Mouse (Mus musculus) liver, embryonic 12.5 days (tissue): ENCODE results near the gene Oat. TPM values are rescaled to one million over a fixed set of nuclear protein-coding genes. Genes with fewer than 3 reads are reported as not detected.

Experiments
- ATAC-seq: fragments of 200-750 bp; cut with Nextera tagmentation; 2 replicates; pipeline ENCODE4 v1.8.0; 2017; ENCODE audit warnings: moderate number of reproducible peaks, mild to moderate bottlenecking, moderate library complexity
- H3K27ac ChIP-seq: fragments of 300-500 bp; sonication (generic); 2 replicates; pipeline ENCODE4 v1.5.1; 2016; ENCODE audit warnings: mild to moderate bottlenecking
- H3K27me3 ChIP-seq: fragments of 300-500 bp; sonication (generic); replicated peaks from 2 replicates; pipeline ENCODE4 v1.6.1; 2016; ENCODE audit warnings: mild to moderate bottlenecking, moderate library complexity
- H3K36me3 ChIP-seq: fragments of 300-500 bp; sonication (generic); 2 replicates; pipeline ENCODE4 v1.6.1; 2016; ENCODE audit warnings: mild to moderate bottlenecking, moderate library complexity
- H3K4me1 ChIP-seq: fragments of 300-500 bp; sonication (generic); 2 replicates; pipeline ENCODE4 v1.6.1; 2016
- H3K4me2 ChIP-seq: fragments of 300-500 bp; sonication (generic); 2 replicates; pipeline ENCODE4 v1.6.1; 2016; ENCODE audit warnings: mild to moderate bottlenecking, moderate library complexity
- H3K4me3 ChIP-seq: fragments of 300-500 bp; sonication (generic); 2 replicates; pipeline ENCODE4 v1.5.1; 2016; ENCODE audit warnings: mild to moderate bottlenecking, moderate library complexity
- H3K9ac ChIP-seq: fragments of 300-500 bp; sonication (generic); 2 replicates; pipeline ENCODE4 v1.6.1; 2016; ENCODE audit warnings: mild to moderate bottlenecking, moderate library complexity
- H3K9me3 ChIP-seq: fragments of 300-500 bp; sonication (generic); replicated peaks from 2 replicates; pipeline ENCODE4 v1.6.1; 2016; ENCODE audit warnings: mild to moderate bottlenecking, moderate library complexity
- WGBS: fragments of 180-500 bp; shearing (Covaris S2); methylation state at CpG from one replicate; pipeline ENCODE4 v1.1.7; 2016; ENCODE audit not compliant: insufficient replicate concordance; 5-methylcytosine and 5-hydroxymethylcytosine counted together
- polyA plus RNA-seq: library from polyadenylated mRNA; unstranded; fragments of >200 nt; fragmentation: Nextera tagmentation; extraction: Ambion mirVana; gene quantifications from 2 replicates; pipeline ENCODE4 v1.2.1, GENCODE M21; 2016

Oat gene
- polyA plus RNA-seq, 1 experiment from 2014 or later: 96.9 TPM

DNA sequence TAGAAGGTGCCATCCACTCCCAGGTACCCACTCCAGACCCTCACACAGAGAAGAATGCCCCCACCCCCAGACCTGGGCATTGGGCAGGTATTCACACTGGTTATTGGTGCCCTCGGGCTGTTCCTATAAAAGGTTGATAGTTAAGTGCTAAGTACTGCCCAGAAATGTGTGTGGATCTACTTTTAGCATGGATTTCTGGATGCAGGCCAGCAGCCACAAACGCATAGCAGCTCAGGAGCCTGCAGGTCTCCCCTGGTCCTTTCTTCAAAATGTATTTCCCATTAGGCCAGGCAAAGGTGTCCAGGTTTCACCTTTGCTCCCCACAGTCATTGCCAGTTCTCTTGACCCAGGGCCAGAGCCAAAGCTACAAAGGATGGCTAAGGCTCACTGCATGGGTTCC, 67.1 kb downstream of the Oat start:
- 62% methylated on average over 2 of the region's 2 CpGs for WGBS
- ATAC-seq: no peak
- Histone ChIP-seq H3K4me2 (no peak overlapping the region), H3K27ac (no peak overlapping the region), H3K9ac (no peak overlapping the region), H3K27me3 (peaks cover 36% of the 10 kb centered on the region), H3K9me3 (no peaks in the 10 kb centered on the region), H3K36me3 (no peaks in the 10 kb centered on the region), H3K4me3 (no peak overlapping the region), H3K4me1 (0 out of 2 replicates have a peak, but pooled peaks cover 4% of the 10 kb centered on the region)

Other genes with a start within 250 kb of the Oat start
- gene Nkx1-2, start 23.2 kb upstream of the Oat start, polyA plus RNA-seq: not detected in 2 replicates
- gene Lhpp, start 34.2 kb upstream of the Oat start, polyA plus RNA-seq: 8.9 and 9.2 TPM in 2 replicates
- gene Fam53b, start 237.5 kb upstream of the Oat start, polyA plus RNA-seq: 27.2 and 28.8 TPM in 2 replicates